Comparison of ENCODE assay signal across 33 mouse cellular contexts in genomic region chr4:120027671-120028070, GRCm38 (mm10). TPM values are rescaled to one million over a fixed set of nuclear protein-coding genes. Genes with fewer than 3 reads are reported as not detected.
"Had no signal": no experiment of that assay in that cellular context is flagged by ENCODE, and none has a peak within 500 bp of the region (broad histone marks: within the 10 kb centered on the region; RNA-seq: fewer than 3 reads in every experiment).

No protein-coding gene starts in this region.

- H3K36me3 ChIP-seq: heart, embryonic 10.5 days; heart, embryonic 12.5 days; hindbrain, embryonic 10.5 days; hindbrain, embryonic 12.5 days; intestine, embryonic 15.5 days; limb, embryonic 13.5 days; limb, embryonic 15.5 days; liver, embryonic 13.5 days; liver, embryonic 15.5 days had no signal

- H3K4me1 ChIP-seq: liver, embryonic 13.5 days; liver, embryonic 15.5 days had no signal

- ATAC-seq: hindbrain, embryonic 16.5 days; inflammation-experienced regulatory T-cells, adult 6 months; intestine, embryonic 15.5 days; intestine, postnatal 0 days had no signal

- H3K27ac ChIP-seq: gastrocnemius, adult 2 months; heart, embryonic 10.5 days; hindbrain, embryonic 10.5 days; hindbrain, embryonic 12.5 days; hindbrain, embryonic 14.5 days; intestine, embryonic 15.5 days; layer of hippocampus, adult 2 months; limb, embryonic 13.5 days; limb, embryonic 15.5 days; liver, embryonic 13.5 days; liver, embryonic 15.5 days had no signal

- H3K4me3 ChIP-seq: gastrocnemius, adult 2 months; heart, embryonic 10.5 days; heart, embryonic 12.5 days; hindbrain, embryonic 10.5 days; hindbrain, embryonic 12.5 days; intestine, embryonic 15.5 days; layer of hippocampus, adult 2 months; limb, embryonic 13.5 days; limb, embryonic 15.5 days; liver, embryonic 13.5 days; liver, embryonic 15.5 days had no signal

- DNase-seq: gastrocnemius, adult 2 months; gastrocnemius, postnatal 10 days; gastrocnemius, postnatal 25 days; heart, adult 18-20 months; heart, postnatal 10 days; heart, postnatal 4 days; kidney, adult 18-20 months; kidney, adult 8-10 months; kidney, postnatal 10 days; kidney, postnatal 25 days; kidney, postnatal 4 days; layer of hippocampus, postnatal 36 days; left cerebral cortex, postnatal 4 days; liver, embryonic 13.5 days had no signal

- H3K9ac ChIP-seq: heart, embryonic 12.5 days; hindbrain, embryonic 12.5 days; hindbrain, embryonic 14.5 days; intestine, embryonic 15.5 days; limb, embryonic 13.5 days; limb, embryonic 15.5 days; liver, embryonic 13.5 days; liver, embryonic 15.5 days had no signal

- H3K4me2 ChIP-seq: heart, embryonic 12.5 days; hindbrain, embryonic 12.5 days; hindbrain, embryonic 14.5 days; intestine, embryonic 15.5 days; limb, embryonic 13.5 days; limb, embryonic 15.5 days; liver, embryonic 13.5 days; liver, embryonic 15.5 days had no signal

- H3K9me3 ChIP-seq: heart, embryonic 10.5 days; heart, embryonic 12.5 days; hindbrain, embryonic 10.5 days; hindbrain, embryonic 12.5 days; intestine, embryonic 15.5 days; limb, embryonic 13.5 days; limb, embryonic 15.5 days; liver, embryonic 13.5 days; liver, embryonic 15.5 days had no signal

RNA-seq across cellular contexts. Expression of gene AL607142.1, which starts 37.1 kb away (rescaled TPM):
- polyA plus RNA-seq: heart, embryonic 10.5 days; heart, embryonic 12.5 days; heart, embryonic 14.5 days; heart, embryonic 16.5 days; hindbrain, embryonic 10.5 days; hindbrain, embryonic 12.5 days; hindbrain, embryonic 14.5 days; hindbrain, embryonic 16.5 days; inflammation-experienced regulatory T-cells, adult 6 months; intestine, embryonic 15.5 days; intestine, postnatal 0 days; kidney, embryonic 14.5 days; kidney, embryonic 16.5 days; limb, embryonic 11.5 days; limb, embryonic 13.5 days; limb, embryonic 15.5 days; liver, adult 2 months; liver, embryonic 13.5 days; liver, embryonic 15.5 days had no signal
